Mouse (Mus musculus): ENCODE results near the gene Ubxn10.

The Ubxn10 gene

DNA sequence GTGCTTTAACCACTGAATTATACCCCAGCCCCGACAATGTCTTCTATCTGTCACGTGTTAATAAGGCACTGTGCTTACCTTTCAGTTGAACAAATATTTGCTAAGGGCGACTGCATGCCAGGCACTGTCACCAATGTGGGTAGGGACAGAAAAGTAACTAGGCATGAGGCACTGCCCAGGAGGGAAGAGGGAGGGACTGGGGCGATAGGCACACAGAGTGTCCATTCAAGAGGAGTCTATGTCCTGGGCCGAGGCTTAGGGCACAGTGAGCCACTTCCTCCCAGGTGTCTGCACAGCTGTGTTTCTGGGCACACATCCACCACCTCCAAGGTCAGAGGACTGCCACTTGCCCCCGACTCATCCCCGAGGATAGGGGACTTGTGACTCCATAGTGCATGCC lies at the start of gene Ubxn10:
TSS of gene Ubxn10 (minus strand) at position 137 of the 400 bp plus-strand sequence.
- no peak for DNase-seq

DNA sequence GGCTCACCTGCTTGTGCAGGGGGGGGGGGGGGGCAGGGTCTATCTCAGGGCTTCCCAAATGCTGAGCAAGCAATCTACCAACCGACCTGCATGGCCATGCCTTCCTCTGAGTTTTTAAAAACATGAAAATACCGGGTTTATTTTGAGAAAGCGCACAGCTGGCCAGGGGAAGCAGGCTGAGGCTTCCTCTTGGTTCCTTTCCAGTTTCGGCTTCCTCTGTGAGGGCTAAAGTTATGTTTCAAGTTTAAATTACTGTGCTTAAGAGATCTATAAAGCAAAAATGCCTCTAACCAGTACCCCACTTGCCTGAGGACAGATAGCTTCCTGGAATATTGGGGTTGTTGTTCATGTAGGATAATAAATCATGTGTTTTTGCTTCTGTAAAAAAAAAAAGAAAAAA lies 49.2 kb upstream of the Ubxn10 start:
- no peak for DNase-seq

- DNase-seq: no peak
These were observed 48.8 kb upstream of the Ubxn10 start for GRCm38 (mm10) chr4:138785721-138786120.

DNA sequence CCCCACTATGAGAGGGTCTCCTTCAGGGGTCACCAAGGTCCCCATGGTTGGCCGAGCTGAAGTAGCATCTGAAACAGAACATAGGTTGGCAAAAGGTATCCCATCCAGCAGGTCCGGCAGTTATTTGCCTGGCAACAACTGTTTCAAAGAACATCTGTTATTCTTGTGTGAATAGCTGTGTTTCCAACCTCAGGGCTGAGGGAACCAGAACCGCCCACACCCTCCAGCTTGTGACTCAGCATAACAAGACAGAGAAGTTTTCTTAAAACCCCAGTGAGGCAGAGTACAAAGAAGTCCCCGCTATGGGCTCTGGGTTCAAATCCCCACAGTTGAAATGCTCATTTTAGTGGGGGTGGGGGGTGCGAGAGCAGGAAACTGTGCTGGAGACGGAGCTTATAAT lies 45.1 kb upstream of the Ubxn10 start:
- no peak for DNase-seq

DNA sequence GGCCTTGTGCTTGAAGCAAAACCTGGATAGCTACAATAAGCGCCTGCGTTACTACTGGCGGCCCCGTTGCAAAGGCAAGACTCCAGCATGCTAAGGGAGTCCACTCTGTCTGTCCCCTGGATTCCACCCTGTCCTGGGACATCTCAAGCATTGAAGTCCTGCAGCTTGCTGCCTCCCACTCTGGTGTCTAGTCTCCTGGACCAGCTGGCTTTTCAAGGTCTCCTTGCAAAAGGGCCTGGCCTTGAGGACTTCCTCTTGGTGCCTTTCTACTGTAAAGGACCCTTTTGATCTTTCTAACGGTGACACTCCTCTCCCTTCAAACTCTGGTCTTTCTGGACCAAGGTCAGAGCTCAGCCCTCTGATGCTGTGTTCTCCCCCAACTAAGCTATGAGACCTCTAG lies 43.3 kb upstream of the Ubxn10 start:
- no peak for DNase-seq

- no peak for DNase-seq
These were observed 40.7 kb upstream of the Ubxn10 start for GRCm38 (mm10) chr4:138777417-138778407.

DNA sequence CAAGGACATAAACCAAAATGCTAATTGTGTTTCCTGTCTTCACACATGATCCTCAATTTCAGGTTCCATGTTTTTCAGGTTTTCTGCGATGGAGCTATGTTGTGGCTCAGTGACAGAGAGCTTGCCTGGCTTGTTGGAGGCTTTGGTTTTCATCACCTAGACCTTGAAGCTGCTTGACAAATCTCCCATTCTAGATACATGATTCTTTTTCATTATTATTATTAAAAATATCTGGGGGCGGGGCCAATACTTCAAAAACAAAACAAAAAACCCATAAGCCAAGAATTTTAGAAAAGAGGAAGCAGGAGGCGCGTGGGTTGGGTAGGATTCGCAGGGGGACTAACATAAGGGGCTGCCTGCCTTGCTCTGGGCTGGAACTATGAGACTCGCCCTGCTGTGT lies 38.5 kb upstream of the Ubxn10 start, which contains the start of gene Pla2g2d:
TSS of gene Pla2g2d (plus strand) at position 301 of the 400 bp plus-strand sequence.
- no peak for DNase-seq

GRCm38 (mm10) chr4:138772386-138772785 lies 35.4 kb upstream of the Ubxn10 start:
- no peak for DNase-seq

GRCm38 (mm10) chr4:138771970-138772369 lies 35.0 kb upstream of the Ubxn10 start:
- DNase-seq: peak; percentile 14 to 23

- no peak for DNase-seq
These were observed 25.3 kb upstream of the Ubxn10 start for GRCm38 (mm10) chr4:138762266-138762665.

DNA sequence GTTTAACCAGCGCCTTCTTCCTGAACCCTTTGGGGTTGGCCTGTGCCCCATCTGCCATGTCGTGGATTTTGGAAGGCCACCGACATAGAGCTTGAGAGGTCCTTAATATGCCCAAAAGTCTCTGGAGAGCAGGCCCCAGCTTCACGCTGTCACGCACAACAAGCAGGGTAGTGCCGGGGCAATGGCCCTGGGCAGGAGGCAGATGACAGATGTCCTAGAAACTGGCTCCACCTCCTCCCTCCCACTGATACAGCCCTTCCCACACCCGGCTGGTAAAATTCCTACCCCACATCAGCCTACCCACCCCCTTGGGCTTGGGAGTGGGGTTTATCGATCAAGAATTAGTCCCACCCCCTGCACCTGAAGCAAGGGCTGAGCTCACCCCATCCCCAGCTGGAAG lies 20.4 kb upstream of the Ubxn10 start, which contains the start of gene Pla2g2f:
TSS of gene Pla2g2f (minus strand) at position 211 of the 400 bp plus-strand sequence.
- DNase-seq: no peak

DNA sequence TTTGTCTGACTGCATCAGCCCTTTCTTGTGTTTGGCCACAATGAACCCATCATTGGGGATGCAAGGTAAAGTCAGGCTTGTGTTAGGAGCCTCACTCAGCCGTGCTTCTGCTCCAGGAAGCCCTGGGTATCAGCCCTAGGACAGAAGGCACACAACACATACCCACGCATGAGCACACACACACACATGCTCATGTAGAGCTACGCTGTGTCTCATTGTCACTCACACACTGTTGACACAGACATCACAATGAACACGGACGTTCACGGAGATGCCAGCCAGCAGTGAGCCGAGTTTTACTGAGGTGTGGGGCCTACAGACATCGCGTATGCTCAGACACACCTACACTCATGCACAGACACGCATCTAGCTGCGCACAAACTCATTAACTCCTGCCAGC lies 19.0 kb upstream of the Ubxn10 start:
- DNase-seq: no peak

GRCm38 (mm10) chr4:138755439-138755838 lies 18.5 kb upstream of the Ubxn10 start:
- DNase-seq: no peak

GRCm38 (mm10) chr4:138754432-138754831 lies 17.5 kb upstream of the Ubxn10 start:
- no peak for DNase-seq

DNA sequence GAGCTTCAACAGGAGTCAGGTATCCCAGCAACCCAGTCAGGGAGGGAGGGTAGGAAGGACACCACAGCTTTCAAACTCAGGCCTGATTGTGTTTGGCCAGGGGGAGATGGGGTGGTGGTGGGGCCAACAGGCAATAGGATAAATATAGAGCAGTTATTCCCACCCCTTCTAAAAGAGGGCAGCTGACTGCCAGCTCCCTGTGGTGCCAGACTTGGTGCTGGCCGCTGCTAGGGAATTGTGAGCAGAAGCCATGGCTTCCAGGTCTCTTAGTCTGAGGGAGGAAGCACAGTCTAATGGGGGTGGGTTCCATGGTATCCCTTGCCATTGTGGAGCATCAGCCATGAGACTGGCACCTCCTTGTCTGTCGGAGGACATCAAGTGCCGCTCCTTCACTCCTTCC lies 16.6 kb upstream of the Ubxn10 start:
- no peak for DNase-seq

GRCm38 (mm10) chr4:138752603-138753002 lies 15.6 kb upstream of the Ubxn10 start:
- no peak for DNase-seq

- peak in 1 of 2 experiments; percentile 52 for DNase-seq
These were observed 11.6 kb upstream of the Ubxn10 start for GRCm38 (mm10) chr4:138748369-138749072.

GRCm38 (mm10) chr4:138747851-138748250 lies 10.9 kb upstream of the Ubxn10 start:
- DNase-seq: no peak

GRCm38 (mm10) chr4:138746866-138747265 lies 9.9 kb upstream of the Ubxn10 start:
- no peak for DNase-seq

DNA sequence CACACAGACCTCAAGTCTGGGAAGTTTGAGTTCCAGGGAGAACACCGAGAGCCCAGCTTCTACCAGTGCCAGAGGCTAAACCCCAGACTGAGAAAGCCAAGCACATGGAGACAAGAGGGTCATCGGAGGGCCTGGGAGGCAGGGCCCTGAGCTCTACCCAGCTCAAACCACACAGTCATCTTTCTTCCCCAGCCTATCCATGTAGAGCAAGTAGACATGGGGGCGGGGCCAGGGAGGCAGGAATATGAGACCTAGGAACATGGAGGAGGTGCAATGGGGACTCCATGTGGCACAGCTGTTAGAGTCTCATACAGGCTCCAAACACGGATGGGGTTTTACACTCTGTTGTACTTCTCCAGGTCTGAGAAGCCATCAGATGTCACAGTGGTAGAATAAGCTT lies 8.9 kb upstream of the Ubxn10 start:
- DNase-seq: peak; percentile 39 to 59

- DNase-seq: no peak
These were observed 2.3 kb upstream of the Ubxn10 start for GRCm38 (mm10) chr4:138739136-138739851.

DNA sequence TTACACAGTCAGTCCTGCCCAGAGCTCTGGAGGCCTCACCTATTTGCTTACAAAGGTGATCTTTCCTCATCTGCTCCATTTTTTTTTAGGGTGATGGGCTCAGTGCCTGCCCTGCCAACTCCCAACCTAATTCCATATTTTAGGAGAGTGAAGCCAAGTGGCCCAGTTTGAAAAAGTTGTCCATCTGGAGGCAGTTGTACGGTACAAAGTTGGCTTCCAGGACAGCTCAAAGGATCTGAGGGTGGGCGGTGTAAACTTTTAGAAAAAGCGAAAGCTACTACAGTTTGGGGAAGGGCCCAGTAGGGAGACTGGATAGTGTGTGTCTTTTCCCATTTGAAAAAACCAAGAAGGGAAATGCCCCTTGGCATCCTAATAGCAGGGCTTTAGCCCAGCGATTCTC lies 2.1 kb downstream of the Ubxn10 start:
- DNase-seq: no peak

- peak; percentile 36 to 44 for DNase-seq
These were observed 2.9 kb downstream of the Ubxn10 start for GRCm38 (mm10) chr4:138734105-138734504.
